Mouse (Mus musculus) frontal cortex, postnatal 10 days (tissue): ENCODE results near the gene Ksr1.

Experiments used
- DNase-seq, 2 experiments: peaks; one replicate each; pipeline ENCODE4 v3.0.0; 2022; ENCODE audit warnings: low spot score in 2 of 2, mixed read lengths in 1 of 2

Gene Ksr1

GRCm38 (mm10) chr11:79126963-79127362 lies 19.2 kb downstream of the Ksr1 start:
- no peak for DNase-seq

- DNase-seq, result no peak
Measured at GRCm38 (mm10) chr11:79125775-79126174, 20.4 kb downstream of the Ksr1 start.

- no peak for DNase-seq
Measured at GRCm38 (mm10) chr11:79122556-79122955, 23.7 kb downstream of the Ksr1 start.

- DNase-seq, result no peak
Measured at GRCm38 (mm10) chr11:79120087-79120486, 26.1 kb downstream of the Ksr1 start.

- no peak for DNase-seq
Measured at GRCm38 (mm10) chr11:79118918-79119377, 27.3 kb downstream of the Ksr1 start.

- DNase-seq, result no peak
Measured at GRCm38 (mm10) chr11:79116665-79117064, 29.5 kb downstream of the Ksr1 start.

- DNase-seq, result no peak
Measured at GRCm38 (mm10) chr11:79115659-79116058, 30.5 kb downstream of the Ksr1 start.

GRCm38 (mm10) chr11:79114061-79114460 lies 32.1 kb downstream of the Ksr1 start:
- DNase-seq, result no peak

GRCm38 (mm10) chr11:79113397-79113796 lies 32.8 kb downstream of the Ksr1 start:
- no peak for DNase-seq

GRCm38 (mm10) chr11:79112559-79113302 lies 33.5 kb downstream of the Ksr1 start:
- no peak for DNase-seq

- DNase-seq, result no peak
Measured at GRCm38 (mm10) chr11:79111864-79112558, 34.2 kb downstream of the Ksr1 start.

GRCm38 (mm10) chr11:79110446-79110845 lies 35.8 kb downstream of the Ksr1 start:
- no peak for DNase-seq

- no peak for DNase-seq
Measured at GRCm38 (mm10) chr11:79107934-79108333, 38.3 kb downstream of the Ksr1 start.

GRCm38 (mm10) chr11:79104998-79105397 lies 41.2 kb downstream of the Ksr1 start:
- DNase-seq, result no peak

- DNase-seq, result no peak
Measured at GRCm38 (mm10) chr11:79104538-79104937, 41.7 kb downstream of the Ksr1 start.

GRCm38 (mm10) chr11:79104096-79104495 lies 42.1 kb downstream of the Ksr1 start:
- no peak for DNase-seq

- DNase-seq, result no peak
Measured at GRCm38 (mm10) chr11:79103461-79103869, 42.7 kb downstream of the Ksr1 start.

GRCm38 (mm10) chr11:79102280-79102679 lies 43.9 kb downstream of the Ksr1 start:
- DNase-seq, result no peak

GRCm38 (mm10) chr11:79101568-79101967 lies 44.6 kb downstream of the Ksr1 start:
- no peak for DNase-seq

- DNase-seq, result no peak
Measured at GRCm38 (mm10) chr11:79099032-79099431, 47.2 kb downstream of the Ksr1 start.

GRCm38 (mm10) chr11:79097736-79098135 lies 48.5 kb downstream of the Ksr1 start:
- DNase-seq, result no peak

GRCm38 (mm10) chr11:79096673-79097072 lies 49.5 kb downstream of the Ksr1 start:
- DNase-seq, result no peak

- DNase-seq, result no peak
Measured at GRCm38 (mm10) chr11:79095713-79096112, 50.5 kb downstream of the Ksr1 start.
